Mouse (Mus musculus): Measurements from ENCODE around the gene Hspg2.

Hspg2 gene

GRCm38 (mm10) chr4:137481381-137482030 lies 12.9 kb downstream of the Hspg2 start:
- no peak for DNase-seq

- no peak for DNase-seq
Observed at GRCm38 (mm10) chr4:137483871-137484270, 15.3 kb downstream of the Hspg2 start.

- no peak for DNase-seq
Observed at GRCm38 (mm10) chr4:137484586-137484985, 16.0 kb downstream of the Hspg2 start.

- no peak for DNase-seq
Observed at GRCm38 (mm10) chr4:137485258-137485960, 16.8 kb downstream of the Hspg2 start.

GRCm38 (mm10) chr4:137486081-137487014 lies 17.8 kb downstream of the Hspg2 start:
- DNase-seq = no peak

GRCm38 (mm10) chr4:137487286-137488000 lies 18.9 kb downstream of the Hspg2 start:
- DNase-seq = no peak

- DNase-seq = no peak
Observed at GRCm38 (mm10) chr4:137488038-137488437, 19.5 kb downstream of the Hspg2 start.

GRCm38 (mm10) chr4:137488571-137489303 lies 20.2 kb downstream of the Hspg2 start:
- no peak for DNase-seq

- no peak for DNase-seq
Observed at GRCm38 (mm10) chr4:137489996-137490395, 21.4 kb downstream of the Hspg2 start.

- DNase-seq = no peak
Observed at GRCm38 (mm10) chr4:137492563-137492962, 24.0 kb downstream of the Hspg2 start.

GRCm38 (mm10) chr4:137493187-137493586 lies 24.6 kb downstream of the Hspg2 start:
- no peak for DNase-seq

GRCm38 (mm10) chr4:137494751-137495500 lies 26.4 kb downstream of the Hspg2 start:
- DNase-seq = no peak

- DNase-seq = no peak
Observed at GRCm38 (mm10) chr4:137495501-137496100, 27.0 kb downstream of the Hspg2 start.

- no peak for DNase-seq
Observed at GRCm38 (mm10) chr4:137497367-137497766, 28.8 kb downstream of the Hspg2 start.

- DNase-seq = no peak
Observed at GRCm38 (mm10) chr4:137497892-137498722, 29.5 kb downstream of the Hspg2 start.

GRCm38 (mm10) chr4:137498882-137499583 lies 30.5 kb downstream of the Hspg2 start:
- no peak for DNase-seq

GRCm38 (mm10) chr4:137500149-137500548 lies 31.6 kb downstream of the Hspg2 start:
- no peak for DNase-seq

GRCm38 (mm10) chr4:137500953-137501352 lies 32.4 kb downstream of the Hspg2 start:
- no peak for DNase-seq

- no peak for DNase-seq
Observed at GRCm38 (mm10) chr4:137502183-137502582, 33.6 kb downstream of the Hspg2 start.

Data from right cerebral cortex, postnatal 25 days (tissue).